Mouse (Mus musculus): ENCODE results near the gene Rfk. TPM values are rescaled to one million over a fixed set of nuclear protein-coding genes. Genes with fewer than 3 reads are reported as not detected.
A peak's percentile ranks its signal among the peaks of the same experiment; 100 is the strongest.

The Rfk gene
- total and polyA plus RNA-seq, 3 experiments: 14.7 to 51.8 (median 34.2) TPM

GRCm38 (mm10) chr19:17385022-17385421 lies 8.8 kb upstream of the Rfk start:
- Histone ChIP-seq H3K9ac (ENCODE audit: insufficient read depth, low read depth) (no peak overlapping the region), H3K79me2 (replicated peaks; ENCODE audit: control insufficient read depth, extremely low read depth, insufficient read depth, poor library complexity, severe bottlenecking) (no peaks in the 10 kb centered on the region), H3K4me3 (replicated peaks in 1 of 3; ENCODE audit: low read depth in 2 of 3, low read length in 2 of 3, poor library complexity in 1 of 3) (no peak overlapping the region), H3K9me3 (replicated peaks; ENCODE audit: low read length) (no peaks in the 10 kb centered on the region), H3K27me3 (replicated peaks) (no peaks in the 10 kb centered on the region), H3K27ac (ENCODE audit: insufficient read depth, low read depth) (no peak overlapping the region), H3K4me1 (ENCODE audit: control insufficient read depth in 1 of 2, insufficient read depth in 2 of 2) (peaks cover 2 to 4% of the 10 kb centered on the region in 2 experiments; a peak in 1 of 4 replicates), H3K4me2 (ENCODE audit: insufficient read depth, low read depth, poor library complexity, severe bottlenecking) (no peak overlapping the region), H3K36me3 (replicated peaks in 1 of 2; ENCODE audit: control insufficient read depth in 1 of 2, insufficient read depth in 1 of 2, low read length in 1 of 2) (no peaks in the 10 kb centered on the region)
- dilution Hi-C loops (cut with MboI; ENCODE audit: extremely low pct_ligation_motif_present, extremely low pct_unique_long_range_greater_than_20kb, low sequenced_read_pairs): no loop called here
- in situ Hi-C loops (cut with MboI; ENCODE audit: low pct_ligation_motif_present, low pct_unique_long_range_greater_than_20kb, low sequenced_read_pairs): no loop called here
- no peak for TF ChIP-seq RCOR1 (conservative IDR thresholded peaks at IDR 0.05; ENCODE audit: low read depth, low read length)
- no peak for TF ChIP-seq MAX (IDR thresholded peaks at IDR 0.05; ENCODE audit: low read length)
- TF ChIP-seq IRF4 (IDR thresholded peaks at IDR 0.05; ENCODE audit: low read depth, low read length): no peak
- no peak for TF ChIP-seq ZC3H11A (IDR thresholded peaks at IDR 0.05; ENCODE audit: low read depth, low read length)
- TF ChIP-seq GABPA (IDR thresholded peaks at IDR 0.05; ENCODE audit: insufficient replicate concordance, low read depth, low read length): no peak
- no peak for TF ChIP-seq ELF1 (IDR thresholded peaks at IDR 0.05; ENCODE audit: low read depth, low read length)
- no peak for DNase-seq (ENCODE audit: extremely low read depth)

GRCm38 (mm10) chr19:17385426-17385825 lies 8.4 kb upstream of the Rfk start:
- Histone ChIP-seq H3K4me2 (ENCODE audit: insufficient read depth, low read depth, poor library complexity, severe bottlenecking) (no peak overlapping the region), H3K36me3 (replicated peaks in 1 of 2; ENCODE audit: control insufficient read depth in 1 of 2, insufficient read depth in 1 of 2, low read length in 1 of 2) (no peaks in the 10 kb centered on the region), H3K27ac (ENCODE audit: insufficient read depth, low read depth) (no peak overlapping the region), H3K79me2 (replicated peaks; ENCODE audit: control insufficient read depth, extremely low read depth, insufficient read depth, poor library complexity, severe bottlenecking) (no peaks in the 10 kb centered on the region), H3K27me3 (replicated peaks) (no peaks in the 10 kb centered on the region), H3K9me3 (replicated peaks; ENCODE audit: low read length) (no peaks in the 10 kb centered on the region), H3K4me1 (ENCODE audit: control insufficient read depth in 1 of 2, insufficient read depth in 2 of 2) (peaks cover 4% of the 10 kb centered on the region in 2 experiments; a peak in 2 of 4 replicates), H3K9ac (ENCODE audit: insufficient read depth, low read depth) (no peak overlapping the region), H3K4me3 (replicated peaks in 1 of 3; ENCODE audit: low read depth in 2 of 3, low read length in 2 of 3, poor library complexity in 1 of 3) (no peak overlapping the region)
- dilution Hi-C loops (cut with MboI; ENCODE audit: extremely low pct_ligation_motif_present, extremely low pct_unique_long_range_greater_than_20kb, low sequenced_read_pairs): no loop called here
- in situ Hi-C loops (cut with MboI; ENCODE audit: low pct_ligation_motif_present, low pct_unique_long_range_greater_than_20kb, low sequenced_read_pairs): no loop called here
- TF ChIP-seq ZNF384 (IDR thresholded peaks at IDR 0.05; ENCODE audit: low read depth, low read length) (peak; percentile 44; the same call in 1 of the 2 replicates), JUN (IDR thresholded peaks at IDR 0.05; ENCODE audit: insufficient read depth, low read depth, low read length) (peak; percentile 71), SIN3A (IDR thresholded peaks at IDR 0.05; ENCODE audit: low read length) (no peak), ETS1 (conservative IDR thresholded peaks at IDR 0.05; ENCODE audit: low read depth, low read length) (peak; percentile 56; the same call in 1 of the 2 replicates), EP300 (IDR thresholded peaks at IDR 0.05; ENCODE audit: low read length) (peak; percentile 77; the same call in 1 of the 2 replicates), JUND (conservative IDR thresholded peaks at IDR 0.05; ENCODE audit: low read depth, low read length) (peak; percentile 87), NELFE (IDR thresholded peaks at IDR 0.05; ENCODE audit: low read depth, low read length) (no peak)
- DNase-seq (ENCODE audit: extremely low read depth): peak; percentile 31

GRCm38 (mm10) chr19:17386424-17386823 lies 7.4 kb upstream of the Rfk start:
- Histone ChIP-seq H3K9ac (ENCODE audit: insufficient read depth, low read depth) (no peak overlapping the region), H3K4me1 (ENCODE audit: control insufficient read depth in 1 of 2, insufficient read depth in 2 of 2) (peaks cover 4 to 5% of the 10 kb centered on the region in 2 experiments; a peak in 2 of 4 replicates), H3K36me3 (replicated peaks in 1 of 2; ENCODE audit: control insufficient read depth in 1 of 2, insufficient read depth in 1 of 2, low read length in 1 of 2) (no peaks in the 10 kb centered on the region), H3K4me3 (replicated peaks in 1 of 3; ENCODE audit: low read depth in 2 of 3, low read length in 2 of 3, poor library complexity in 1 of 3) (no peak overlapping the region), H3K79me2 (replicated peaks; ENCODE audit: control insufficient read depth, extremely low read depth, insufficient read depth, poor library complexity, severe bottlenecking) (no peaks in the 10 kb centered on the region), H3K4me2 (ENCODE audit: insufficient read depth, low read depth, poor library complexity, severe bottlenecking) (no peak overlapping the region), H3K9me3 (replicated peaks; ENCODE audit: low read length) (no peaks in the 10 kb centered on the region), H3K27me3 (replicated peaks) (no peaks in the 10 kb centered on the region), H3K27ac (ENCODE audit: insufficient read depth, low read depth) (no peak overlapping the region)
- no peak for DNase-seq (ENCODE audit: extremely low read depth)
- dilution Hi-C loops (cut with MboI; ENCODE audit: extremely low pct_ligation_motif_present, extremely low pct_unique_long_range_greater_than_20kb, low sequenced_read_pairs): no loop called here
- in situ Hi-C loops (cut with MboI; ENCODE audit: low pct_ligation_motif_present, low pct_unique_long_range_greater_than_20kb, low sequenced_read_pairs): no loop called here
- TF ChIP-seq ZKSCAN1 (IDR thresholded peaks at IDR 0.05; ENCODE audit: borderline replicate concordance, low read depth, low read length) (no peak), CHD2 (IDR thresholded peaks at IDR 0.05; ENCODE audit: low read length) (no peak), POLR2AphosphoS2 (IDR thresholded peaks at IDR 0.05; ENCODE audit: low read depth, low read length) (no peak), ZMIZ1 (IDR thresholded peaks at IDR 0.05; ENCODE audit: low read depth, low read length) (no peak), TCF12 (IDR thresholded peaks at IDR 0.05; ENCODE audit: low read depth, low read length) (no peak), SMC3 (IDR thresholded peaks at IDR 0.05; ENCODE audit: low read depth, low read length) (no peak), MXI1 (IDR thresholded peaks at IDR 0.05; ENCODE audit: low read depth, low read length) (no peak), RCOR1 (conservative IDR thresholded peaks at IDR 0.05; ENCODE audit: low read depth, low read length) (no peak), JUND (conservative IDR thresholded peaks at IDR 0.05; ENCODE audit: low read depth, low read length) (no peak), ZNF384 (IDR thresholded peaks at IDR 0.05; ENCODE audit: low read depth, low read length) (no peak), JUN (IDR thresholded peaks at IDR 0.05; ENCODE audit: insufficient read depth, low read depth, low read length) (no peak), UBTF (IDR thresholded peaks at IDR 0.05; ENCODE audit: low read depth, low read length) (no peak), MYC (IDR thresholded peaks at IDR 0.05; ENCODE audit: low read depth, low read length) (no peak), MAX (IDR thresholded peaks at IDR 0.05; ENCODE audit: low read length) (no peak), USF2 (conservative IDR thresholded peaks at IDR 0.05; ENCODE audit: low read depth, low read length) (no peak), IRF4 (IDR thresholded peaks at IDR 0.05; ENCODE audit: low read depth, low read length) (no peak), PAX5 (IDR thresholded peaks at IDR 0.05; ENCODE audit: low read length) (no peak), GABPA (IDR thresholded peaks at IDR 0.05; ENCODE audit: insufficient replicate concordance, low read depth, low read length) (no peak), KAT2A (IDR thresholded peaks at IDR 0.05; ENCODE audit: insufficient replicate concordance, low read length) (no peak)

Measured in CH12.LX (cell line).